Mouse (Mus musculus) stomach, embryonic 14.5 days (tissue): ENCODE data around the gene Krt87. TPM values are rescaled to one million over a fixed set of nuclear protein-coding genes. Genes with fewer than 3 reads are reported as not detected.
A peak's percentile ranks its signal among the peaks of the same experiment; 100 is the strongest.

Experiments used
- ATAC-seq: fragments of 200-750 bp; cut with Nextera tagmentation; 2 replicates; pipeline ENCODE4 v1.8.0; 2017; ENCODE audit warnings: low read depth, moderate TSS enrichment; ENCODE audit not compliant: insufficient number of reproducible peaks, insufficient read depth, low FRiP score
- H3K27ac ChIP-seq: fragments of 300-500 bp; sonication (generic); 2 replicates; pipeline ENCODE4 v1.5.1; 2014; ENCODE audit warnings: mild to moderate bottlenecking, low read length, moderate library complexity, mixed read lengths
- H3K27me3 ChIP-seq: fragments of 300-500 bp; sonication (generic); 2 replicates; pipeline ENCODE4 v1.6.1; 2014; ENCODE audit warnings: low read length, control low read depth, mixed read lengths; ENCODE audit not compliant: control insufficient read depth, insufficient read depth
- H3K36me3 ChIP-seq: fragments of 300-500 bp; sonication (generic); 2 replicates; pipeline ENCODE4 v1.6.1; 2014; ENCODE audit warnings: mild to moderate bottlenecking, control low read depth, low read length, moderate library complexity, mixed read lengths; ENCODE audit not compliant: control insufficient read depth, insufficient read depth
- H3K4me1 ChIP-seq: fragments of 300-500 bp; sonication (generic); 2 replicates; pipeline ENCODE4 v1.6.1; 2014; ENCODE audit warnings: low read length, control low read depth, mixed read lengths; ENCODE audit not compliant: control insufficient read depth, insufficient read depth
- H3K4me2 ChIP-seq: fragments of 300-500 bp; sonication (generic); replicated peaks from 2 replicates; pipeline ENCODE4 v1.6.1; 2014; ENCODE audit warnings: low read depth, low read length, control low read depth
- H3K4me3 ChIP-seq: fragments of 300-500 bp; sonication (generic); 2 replicates; pipeline ENCODE4 v1.5.1; 2014; ENCODE audit warnings: low read depth, low read length, control low read depth
- H3K9ac ChIP-seq: fragments of 300-500 bp; sonication (generic); replicated peaks from 2 replicates; pipeline ENCODE4 v1.6.1; 2014; ENCODE audit warnings: low read depth, mild to moderate bottlenecking, control low read depth, low read length, moderate library complexity, mixed read lengths
- H3K9me3 ChIP-seq: fragments of 300-500 bp; sonication (generic); 2 replicates; pipeline ENCODE4 v1.6.1; 2016; ENCODE audit warnings: low read depth, low read length, control low read depth; ENCODE audit not compliant: control insufficient read depth
- WGBS: fragments of 180-500 bp; shearing (Covaris S2); extraction: QIAGEN DNeasy Blood & Tissue Kit; methylation state at CpG from one replicate; pipeline ENCODE4 v1.1.7; 2014; 5-methylcytosine and 5-hydroxymethylcytosine counted together
- polyA plus RNA-seq: library from polyadenylated mRNA; unstranded; fragments of >200 nt; fragmentation: Nextera tagmentation; extraction: Ambion mirVana; gene quantifications from 2 replicates; pipeline ENCODE4 v1.2.1, GENCODE M21; 2014

Gene Krt87
- polyA plus RNA-seq, 1 experiment from 2014 or later = 0.10 TPM

- Histone ChIP-seq H3K9me3 (no peaks in the 10 kb centered on the region), H3K4me2 (no peak overlapping the region), H3K27me3 (no peaks in the 10 kb centered on the region), H3K9ac (no peak overlapping the region), H3K4me3 (no peak overlapping the region), H3K36me3 (no peaks in the 10 kb centered on the region), H3K27ac (no peak overlapping the region), H3K4me1 (no peaks in the 10 kb centered on the region)
- ATAC-seq = no peak
- WGBS = 75% methylated on average over 4 of the region's 4 CpGs
Observed at GRCm38 (mm10) chr15:101469093-101469492, 30.5 kb upstream of the Krt87 start.

GRCm38 (mm10) chr15:101463651-101464050, 25.0 kb upstream of the Krt87 start, which contains the start of gene Krt81:
Gene Krt81 (minus strand): TSS chr15:101463751.
- no peak for ATAC-seq
- Histone ChIP-seq H3K9me3 (no peaks in the 10 kb centered on the region), H3K4me3 (no peak within 1 kb of the TSS), H3K4me2 (no peak within 1 kb of the TSS), H3K27me3 (no peaks in the 10 kb centered on the region), H3K36me3 (no peaks in the 10 kb centered on the region), H3K27ac (no peak within 1 kb of the TSS), H3K9ac (no peak within 1 kb of the TSS), H3K4me1 (no peaks in the 10 kb centered on the region)
- WGBS = 83% methylated on average over 13 of the region's 13 CpGs

- no peak for ATAC-seq
- Histone ChIP-seq H3K27me3 (no peaks in the 10 kb centered on the region), H3K9me3 (no peaks in the 10 kb centered on the region), H3K9ac (no peak overlapping the region), H3K4me1 (no peaks in the 10 kb centered on the region), H3K36me3 (no peaks in the 10 kb centered on the region), H3K4me2 (no peak overlapping the region), H3K27ac (no peak overlapping the region), H3K4me3 (no peak overlapping the region)
- 67% methylated on average over 14 of the region's 14 CpGs for WGBS
Observed at GRCm38 (mm10) chr15:101459283-101459682, 20.7 kb upstream of the Krt87 start.

- no peak overlapping the region for H3K27ac ChIP-seq
- no peaks in the 10 kb centered on the region for H3K36me3 ChIP-seq
- no peaks in the 10 kb centered on the region for H3K27me3 ChIP-seq
- WGBS = 55% methylated on average over 16 of the region's 16 CpGs
- no peak overlapping the region for H3K4me3 ChIP-seq
- no peak overlapping the region for H3K4me2 ChIP-seq
- no peaks in the 10 kb centered on the region for H3K9me3 ChIP-seq
- H3K9ac ChIP-seq = no peak overlapping the region
- no peak for ATAC-seq
- H3K4me1 ChIP-seq = no peaks in the 10 kb centered on the region
Observed at GRCm38 (mm10) chr15:101458361-101458930, 19.8 kb upstream of the Krt87 start.

GRCm38 (mm10) chr15:101455891-101456290, 17.3 kb upstream of the Krt87 start:
- no peak overlapping the region for H3K4me3 ChIP-seq
- no peak for ATAC-seq
- H3K27ac ChIP-seq = no peak overlapping the region
- H3K27me3 ChIP-seq = no peaks in the 10 kb centered on the region
- no peak overlapping the region for H3K4me2 ChIP-seq
- 90% methylated on average over 6 of the region's 6 CpGs for WGBS
- H3K36me3 ChIP-seq = no peaks in the 10 kb centered on the region
- H3K9ac ChIP-seq = no peak overlapping the region
- H3K9me3 ChIP-seq = no peaks in the 10 kb centered on the region
- H3K4me1 ChIP-seq = no peaks in the 10 kb centered on the region

GRCm38 (mm10) chr15:101455292-101455691, 16.7 kb upstream of the Krt87 start:
- H3K4me1 ChIP-seq = no peaks in the 10 kb centered on the region
- H3K9ac ChIP-seq = no peak overlapping the region
- WGBS = 85% methylated on average over 2 of the region's 2 CpGs
- no peaks in the 10 kb centered on the region for H3K9me3 ChIP-seq
- no peaks in the 10 kb centered on the region for H3K27me3 ChIP-seq
- no peak overlapping the region for H3K4me3 ChIP-seq
- H3K4me2 ChIP-seq = no peak overlapping the region
- no peak for ATAC-seq
- no peaks in the 10 kb centered on the region for H3K36me3 ChIP-seq
- no peak overlapping the region for H3K27ac ChIP-seq

- 76% methylated on average over 8 of the region's 8 CpGs for WGBS
- H3K4me2 ChIP-seq = no peak overlapping the region
- H3K4me1 ChIP-seq = no peaks in the 10 kb centered on the region
- H3K27ac ChIP-seq = no peak overlapping the region
- no peak overlapping the region for H3K9ac ChIP-seq
- no peak for ATAC-seq
- no peak overlapping the region for H3K4me3 ChIP-seq
- H3K9me3 ChIP-seq = no peaks in the 10 kb centered on the region
- no peaks in the 10 kb centered on the region for H3K27me3 ChIP-seq
- no peaks in the 10 kb centered on the region for H3K36me3 ChIP-seq
Observed at GRCm38 (mm10) chr15:101454774-101455173, 16.2 kb upstream of the Krt87 start.

- WGBS = 3% methylated on average over 13 of the region's 13 CpGs
- Histone ChIP-seq H3K27ac (no peak overlapping the region), H3K9ac (no peak overlapping the region), H3K9me3 (no peaks in the 10 kb centered on the region), H3K36me3 (no peaks in the 10 kb centered on the region), H3K4me3 (no peak overlapping the region), H3K4me2 (no peak overlapping the region), H3K4me1 (no peaks in the 10 kb centered on the region), H3K27me3 (no peaks in the 10 kb centered on the region)
- peak; percentile 71; the same call in 1 of the 2 replicates for ATAC-seq
Observed at GRCm38 (mm10) chr15:101453093-101453736, 14.6 kb upstream of the Krt87 start.

- Histone ChIP-seq H3K27ac (no peak within 1 kb of the TSS), H3K9ac (no peak within 1 kb of the TSS), H3K4me1 (no peaks in the 10 kb centered on the region), H3K9me3 (no peaks in the 10 kb centered on the region), H3K4me3 (no peak within 1 kb of the TSS), H3K27me3 (no peaks in the 10 kb centered on the region), H3K4me2 (no peak within 1 kb of the TSS), H3K36me3 (no peaks in the 10 kb centered on the region)
- WGBS = 77% methylated on average over 2 of the region's 2 CpGs
- ATAC-seq = no peak
Observed at GRCm38 (mm10) chr15:101447444-101447843, 8.8 kb upstream of the Krt87 start, which contains the start of gene Krt88. Gene Krt88 (plus strand): TSS chr15:101447744.
